Mouse (Mus musculus): Measurements from ENCODE around the gene Rapgef4. TPM values are rescaled to one million over a fixed set of nuclear protein-coding genes. Genes with fewer than 3 reads are reported as not detected.
A peak's percentile ranks its signal among the peaks of the same experiment; 100 is the strongest.

The Rapgef4 gene
- polyA plus RNA-seq, 1 experiment from 2014 or later: 5.0 TPM

DNA sequence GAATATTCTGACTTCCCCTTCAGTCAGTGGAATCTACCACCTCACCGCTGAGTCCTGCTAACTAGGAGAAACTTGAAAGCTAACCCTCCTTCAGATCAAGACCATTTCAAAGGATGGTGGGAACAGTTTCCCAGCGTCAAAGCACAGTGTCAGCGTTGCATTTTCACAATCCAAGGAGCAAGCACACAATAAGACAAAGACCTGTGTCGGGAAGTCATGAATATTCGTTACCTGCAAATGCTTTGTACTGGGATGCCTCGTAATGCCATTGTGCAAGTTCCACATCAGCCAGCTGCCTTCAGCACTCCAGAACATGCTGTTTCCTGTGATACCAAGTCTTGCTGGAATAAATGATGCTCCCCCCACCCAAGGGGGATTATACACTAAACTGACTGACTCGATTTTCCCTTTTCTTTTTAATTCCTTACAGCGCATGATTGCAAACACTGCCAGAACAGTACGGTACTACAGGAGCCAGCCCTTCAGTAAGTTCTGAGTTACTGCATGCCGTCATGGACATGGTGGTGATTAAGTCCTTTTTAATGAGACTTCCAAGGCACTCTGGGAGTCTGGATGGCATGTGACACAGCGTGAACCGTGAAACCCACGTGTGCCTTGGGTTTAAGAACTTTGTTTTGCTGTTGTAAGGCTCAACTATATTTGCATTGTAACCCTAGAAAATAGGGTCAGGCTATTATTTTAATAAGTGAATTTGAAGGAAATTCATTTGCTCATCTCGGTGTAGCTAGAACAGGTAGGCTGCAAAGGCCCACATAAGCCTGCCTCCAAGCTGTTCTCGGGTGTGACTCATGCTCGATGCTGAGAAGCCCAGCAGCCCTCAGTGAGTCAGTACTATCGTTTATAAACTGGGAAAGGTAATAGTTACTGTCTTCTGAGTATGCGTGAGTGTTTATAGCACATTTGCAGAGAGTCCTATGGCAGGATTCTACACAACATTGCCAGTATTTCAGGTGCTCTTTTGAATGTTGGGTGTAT is 271.8 kb downstream of the Rapgef4 start:
- Histone ChIP-seq H3K36me3 (ENCODE audit: insufficient read depth, low read length) (no peaks in the 10 kb centered on the region), H3K4me3 (ENCODE audit: low read depth, low read length) (no peak overlapping the region), H3K27me3 (replicated peaks; ENCODE audit: insufficient read depth, low read length) (no peaks in the 10 kb centered on the region), H3K9ac (replicated peaks; ENCODE audit: low read depth) (no peak overlapping the region), H3K4me1 (ENCODE audit: insufficient read depth, low read depth, low read length) (peaks cover 5% of the 10 kb centered on the region; the same call in 1 of the 2 replicates), H3K27ac (ENCODE audit: low read length) (no peak overlapping the region), H3K9me3 (ENCODE audit: low read length) (no peaks in the 10 kb centered on the region), H3K4me2 (replicated peaks; ENCODE audit: low read depth, low read length) (no peak overlapping the region)
- no peak for DNase-seq (ENCODE audit: low spot score)
- no peak for ATAC-seq
- 73% methylated on average over 18 of the region's 18 CpGs for WGBS
- TF ChIP-seq CTCF (IDR thresholded peaks at IDR 0.05): no peak
- TF ChIP-seq EP300 (IDR thresholded peaks at IDR 0.05): no peak

- no peak overlapping the region for H3K4me2 ChIP-seq (replicated peaks; ENCODE audit: low read depth, low read length)
- no peak overlapping the region for H3K4me3 ChIP-seq (ENCODE audit: low read depth, low read length)
- H3K9ac ChIP-seq (replicated peaks; ENCODE audit: low read depth): no peak overlapping the region
- peaks cover 5% of the 10 kb centered on the region; the same call in 1 of the 2 replicates for H3K4me1 ChIP-seq (ENCODE audit: insufficient read depth, low read depth, low read length)
- ATAC-seq (no peak), DNase-seq (ENCODE audit: low spot score) (no peak)
- H3K36me3 ChIP-seq (ENCODE audit: insufficient read depth, low read length): no peaks in the 10 kb centered on the region
- H3K27ac ChIP-seq (ENCODE audit: low read length): no peak overlapping the region
- H3K9me3 ChIP-seq (ENCODE audit: low read length): no peaks in the 10 kb centered on the region
- 54% methylated on average over 4 of the region's 4 CpGs for WGBS
- H3K27me3 ChIP-seq (replicated peaks; ENCODE audit: insufficient read depth, low read length): no peaks in the 10 kb centered on the region
- TF ChIP-seq CTCF (IDR thresholded peaks at IDR 0.05) (no peak), EP300 (IDR thresholded peaks at IDR 0.05) (no peak)
Measured at GRCm38 (mm10) chr2:72253882-72254281, 272.8 kb downstream of the Rapgef4 start.

- H3K9me3 ChIP-seq (ENCODE audit: low read length): no peaks in the 10 kb centered on the region
- peak; percentile 57; the same call in 1 of the 2 replicates for ATAC-seq
- no peak overlapping the region for H3K27ac ChIP-seq (ENCODE audit: low read length)
- no peak for TF ChIP-seq EP300 (IDR thresholded peaks at IDR 0.05)
- TF ChIP-seq CTCF (IDR thresholded peaks at IDR 0.05): no peak
- H3K4me2 ChIP-seq (replicated peaks; ENCODE audit: low read depth, low read length): peak overlapping the region; percentile 30
- H3K4me1 ChIP-seq (ENCODE audit: insufficient read depth, low read depth, low read length): peaks cover 5% of the 10 kb centered on the region; the same call in 1 of the 2 replicates
- H3K36me3 ChIP-seq (ENCODE audit: insufficient read depth, low read length): no peaks in the 10 kb centered on the region
- H3K27me3 ChIP-seq (replicated peaks; ENCODE audit: insufficient read depth, low read length): no peaks in the 10 kb centered on the region
- no peak overlapping the region; the same call in 1 of the 2 replicates for H3K4me3 ChIP-seq (ENCODE audit: low read depth, low read length)
- DNase-seq (ENCODE audit: low spot score): peak; percentile 68
- 28% methylated on average over 14 of the region's 14 CpGs for WGBS
- no peak overlapping the region for H3K9ac ChIP-seq (replicated peaks; ENCODE audit: low read depth)
Measured at GRCm38 (mm10) chr2:72254813-72255582, 274.0 kb downstream of the Rapgef4 start.

GRCm38 (mm10) chr2:72260704-72261103 is 279.7 kb downstream of the Rapgef4 start:
- Histone ChIP-seq H3K9ac (replicated peaks; ENCODE audit: low read depth) (no peak overlapping the region), H3K36me3 (ENCODE audit: insufficient read depth, low read length) (no peaks in the 10 kb centered on the region), H3K9me3 (ENCODE audit: low read length) (no peaks in the 10 kb centered on the region), H3K4me1 (ENCODE audit: insufficient read depth, low read depth, low read length) (no peaks in the 10 kb centered on the region), H3K4me3 (ENCODE audit: low read depth, low read length) (no peak overlapping the region), H3K27ac (ENCODE audit: low read length) (no peak overlapping the region), H3K4me2 (replicated peaks; ENCODE audit: low read depth, low read length) (no peak overlapping the region), H3K27me3 (replicated peaks; ENCODE audit: insufficient read depth, low read length) (no peaks in the 10 kb centered on the region)
- DNase-seq (ENCODE audit: low spot score): peak; percentile 43
- WGBS: 75% methylated on average over 1 of the region's 1 CpGs
- no peak for ATAC-seq
- TF ChIP-seq EP300 (IDR thresholded peaks at IDR 0.05): no peak
- TF ChIP-seq CTCF (IDR thresholded peaks at IDR 0.05): no peak

DNA sequence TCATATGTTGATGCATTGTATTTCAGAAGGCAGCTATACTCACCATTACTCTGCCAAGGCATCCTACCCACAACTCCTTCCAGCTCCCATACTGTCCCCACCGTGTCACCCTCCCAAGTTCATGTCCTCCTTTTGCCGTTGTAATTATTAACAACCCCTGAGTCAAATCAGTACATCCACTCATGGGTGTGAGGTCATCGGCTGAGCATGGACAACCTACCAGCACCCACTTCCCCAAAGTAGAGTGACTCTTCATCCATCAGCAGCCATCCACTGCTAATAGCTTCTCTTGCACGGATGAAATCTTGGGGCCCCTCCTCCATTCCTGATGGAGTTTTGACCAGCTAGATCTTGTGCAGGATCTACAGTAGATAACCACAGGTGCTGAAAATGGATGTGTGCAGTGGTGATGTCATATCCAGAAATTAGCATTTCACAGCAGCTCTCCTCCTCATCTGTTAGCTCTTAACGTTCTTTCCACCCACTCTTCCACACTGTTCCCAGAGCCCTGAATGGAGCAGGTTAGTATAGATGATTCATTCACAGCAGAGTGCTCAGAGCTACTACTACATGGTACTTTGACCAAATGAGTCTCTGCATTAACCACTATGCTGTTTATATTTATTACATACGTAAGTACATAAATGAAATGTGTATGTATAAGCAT is 281.9 kb downstream of the Rapgef4 start:
- ATAC-seq (no peak), DNase-seq (ENCODE audit: low spot score) (no peak)
- no peaks in the 10 kb centered on the region for H3K36me3 ChIP-seq (ENCODE audit: insufficient read depth, low read length)
- no peak overlapping the region for H3K4me3 ChIP-seq (ENCODE audit: low read depth, low read length)
- H3K27ac ChIP-seq (ENCODE audit: low read length): no peak overlapping the region
- TF ChIP-seq EP300 (IDR thresholded peaks at IDR 0.05) (no peak), CTCF (IDR thresholded peaks at IDR 0.05) (no peak)
- H3K4me2 ChIP-seq (replicated peaks; ENCODE audit: low read depth, low read length): no peak overlapping the region
- 60% methylated on average over 6 of the region's 6 CpGs for WGBS
- H3K27me3 ChIP-seq (replicated peaks; ENCODE audit: insufficient read depth, low read length): no peaks in the 10 kb centered on the region
- H3K9ac ChIP-seq (replicated peaks; ENCODE audit: low read depth): no peak overlapping the region
- no peaks in the 10 kb centered on the region for H3K4me1 ChIP-seq (ENCODE audit: insufficient read depth, low read depth, low read length)
- H3K9me3 ChIP-seq (ENCODE audit: low read length): no peaks in the 10 kb centered on the region

Data from lung, postnatal 0 days (tissue).